Mouse (Mus musculus) heart, postnatal 4 days (tissue): ENCODE results near the gene Madd. TPM values are rescaled to one million over a fixed set of nuclear protein-coding genes. Genes with fewer than 3 reads are reported as not detected.

ENCODE experiments used
- DNase-seq: peaks from one replicate; pipeline ENCODE4 v3.0.0; 2021
- total RNA-seq, 2 experiments: library from RNA; stranded (reverse); gene quantifications; 2 replicates each; pipeline ENCODE4 v1.2.3; 2021

Gene Madd
- total RNA-seq, 2 experiments from 2014 or later = 5.2 to 5.5 TPM

GRCm38 (mm10) chr2:91169587-91170322 is 13.9 kb downstream of the Madd start:
- no peak for DNase-seq

GRCm38 (mm10) chr2:91167629-91168028 is 16.0 kb downstream of the Madd start:
- DNase-seq = no peak

- no peak for DNase-seq
Measured at GRCm38 (mm10) chr2:91164991-91165390, 18.6 kb downstream of the Madd start.

GRCm38 (mm10) chr2:91163532-91163931 is 20.1 kb downstream of the Madd start:
- DNase-seq = no peak

- no peak for DNase-seq
Measured at GRCm38 (mm10) chr2:91162952-91163351, 20.7 kb downstream of the Madd start.

GRCm38 (mm10) chr2:91160591-91160990 is 23.0 kb downstream of the Madd start:
- no peak for DNase-seq

GRCm38 (mm10) chr2:91157002-91157752 is 26.5 kb downstream of the Madd start:
- no peak for DNase-seq

GRCm38 (mm10) chr2:91154091-91154490 is 29.5 kb downstream of the Madd start:
- no peak for DNase-seq

GRCm38 (mm10) chr2:91152885-91153377 is 30.7 kb downstream of the Madd start:
- no peak for DNase-seq

- DNase-seq = no peak
Measured at GRCm38 (mm10) chr2:91151331-91151730, 32.3 kb downstream of the Madd start.

GRCm38 (mm10) chr2:91148101-91148500 is 35.5 kb downstream of the Madd start:
- no peak for DNase-seq

- no peak for DNase-seq
Measured at GRCm38 (mm10) chr2:91143401-91143800, 40.2 kb downstream of the Madd start.

- DNase-seq = no peak
Measured at GRCm38 (mm10) chr2:91142920-91143319, 40.7 kb downstream of the Madd start.

- no peak for DNase-seq
Measured at GRCm38 (mm10) chr2:91139764-91140163, 43.9 kb downstream of the Madd start.

GRCm38 (mm10) chr2:91139311-91139710 is 44.3 kb downstream of the Madd start:
- DNase-seq = no peak

GRCm38 (mm10) chr2:91137481-91137880 is 46.2 kb downstream of the Madd start:
- no peak for DNase-seq

- DNase-seq = no peak
Measured at GRCm38 (mm10) chr2:91136513-91137412, 46.9 kb downstream of the Madd start.

- DNase-seq = no peak
Measured at GRCm38 (mm10) chr2:91132035-91132434, 51.6 kb downstream of the Madd start.

GRCm38 (mm10) chr2:91131251-91131650 is 52.4 kb downstream of the Madd start:
- no peak for DNase-seq

GRCm38 (mm10) chr2:91130126-91130525 is 53.5 kb downstream of the Madd start:
- peak; percentile 64 for DNase-seq

GRCm38 (mm10) chr2:91128761-91129160 is 54.9 kb downstream of the Madd start:
- DNase-seq = no peak

GRCm38 (mm10) chr2:91125101-91125500 is 58.5 kb downstream of the Madd start:
- no peak for DNase-seq

GRCm38 (mm10) chr2:91123521-91123920 is 60.1 kb downstream of the Madd start:
- no peak for DNase-seq
